Mouse (Mus musculus): ENCODE data around the gene Ubash3b.

DNA sequence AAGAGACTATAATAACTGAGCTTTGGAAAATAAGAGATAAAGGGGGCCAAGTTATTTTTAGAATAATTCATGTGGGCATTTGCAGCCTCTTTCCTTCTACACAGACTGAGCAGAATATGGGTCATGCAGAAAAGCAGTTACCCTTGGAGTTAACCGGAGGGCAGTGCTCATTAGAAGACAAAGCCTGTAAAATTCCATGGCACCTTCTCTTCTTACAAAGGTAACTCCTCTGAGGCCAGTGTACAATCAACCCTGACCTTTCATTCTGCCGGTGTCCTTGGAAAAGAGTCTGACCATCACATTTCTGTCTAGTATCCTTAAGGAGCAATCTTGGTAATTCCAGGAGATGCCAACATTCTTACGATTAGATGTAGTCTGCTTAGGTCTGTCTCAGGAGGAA lies 120.1 kb downstream of the Ubash3b start:
- TF ChIP-seq ZNF384 (IDR thresholded peaks at IDR 0.05; ENCODE audit: low read depth, low read length) (no peak), CHD2 (IDR thresholded peaks at IDR 0.05; ENCODE audit: low read depth, low read length) (no peak), HCFC1 (IDR thresholded peaks at IDR 0.05; ENCODE audit: borderline replicate concordance, insufficient read depth, low read length) (no peak)
